Mouse (Mus musculus) lung, adult 10 weeks (tissue): ENCODE data around the gene Six3. TPM values are rescaled to one million over a fixed set of nuclear protein-coding genes. Genes with fewer than 3 reads are reported as not detected.

ENCODE experiments used
- polyA plus RNA-seq: library from polyadenylated mRNA; stranded (reverse); fragments of 350-450 nt; fragmentation: Illumina TruSeq; extraction: RNeasy Lipid Tissue Mini Kit (QIAGEN cat#74804); gene quantifications from one replicate; pipeline ENCODE4 v1.2.3, GENCODE M21; 2014; ENCODE audit warnings: low read depth, low replicate concordance; ENCODE audit not compliant: insufficient read depth

The Six3 gene
- polyA plus RNA-seq: not detected

GRCm38 (mm10) chr17:85613266-85613860, at the start of gene Six3:
TSS of gene Six3 (plus strand) at chr17:85613608.

Other genes starting within 250 kb of the Six3 start
- gene Six2, start 74.7 kb downstream of the Six3 start, polyA plus RNA-seq: not detected